Mouse (Mus musculus): Measurements from ENCODE around the gene Slc16a10.

The Slc16a10 gene

GRCm38 (mm10) chr10:40108992-40109391, 33.1 kb downstream of the Slc16a10 start:
- no peak for DNase-seq (ENCODE audit: low read depth)

DNA sequence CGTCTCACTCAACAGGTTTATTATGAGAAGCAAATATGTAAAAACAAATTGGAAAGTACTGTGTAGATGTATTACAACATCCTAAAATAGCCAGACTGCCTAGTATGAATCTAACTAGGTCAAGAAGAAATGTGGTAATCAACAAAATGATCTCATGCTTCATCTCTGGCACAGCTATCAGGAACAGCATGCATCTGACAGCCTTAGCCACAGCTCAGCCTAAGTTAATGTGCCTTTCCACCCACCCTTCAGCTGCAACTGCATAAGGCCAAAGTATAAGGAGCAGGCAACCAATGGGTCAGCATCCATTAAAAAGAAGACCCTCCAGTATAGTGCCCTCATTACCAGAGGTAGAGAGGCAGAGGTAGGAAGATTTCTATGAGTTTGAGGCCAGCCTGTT, 34.1 kb downstream of the Slc16a10 start:
- DNase-seq (ENCODE audit: low read depth) = no peak

DNA sequence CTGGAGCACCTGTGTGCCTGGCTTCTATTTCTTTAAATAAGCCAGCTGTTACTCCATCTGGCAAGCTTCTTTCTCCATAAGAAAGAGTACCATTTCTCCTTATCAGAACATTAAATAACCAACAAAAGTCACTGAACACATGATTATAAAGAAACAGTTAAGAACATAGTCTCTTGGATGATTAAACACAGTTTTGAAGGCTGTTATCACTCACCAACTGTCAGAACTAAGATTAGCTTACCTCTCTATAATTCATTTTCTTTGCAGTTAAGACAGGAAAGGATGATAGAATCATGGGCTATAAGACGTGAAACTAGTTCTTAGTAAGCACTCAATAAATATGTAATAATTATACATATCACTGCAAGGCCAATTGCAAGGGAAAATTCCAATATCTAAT, 36.9 kb downstream of the Slc16a10 start:
- DNase-seq (ENCODE audit: low read depth) = no peak

DNA sequence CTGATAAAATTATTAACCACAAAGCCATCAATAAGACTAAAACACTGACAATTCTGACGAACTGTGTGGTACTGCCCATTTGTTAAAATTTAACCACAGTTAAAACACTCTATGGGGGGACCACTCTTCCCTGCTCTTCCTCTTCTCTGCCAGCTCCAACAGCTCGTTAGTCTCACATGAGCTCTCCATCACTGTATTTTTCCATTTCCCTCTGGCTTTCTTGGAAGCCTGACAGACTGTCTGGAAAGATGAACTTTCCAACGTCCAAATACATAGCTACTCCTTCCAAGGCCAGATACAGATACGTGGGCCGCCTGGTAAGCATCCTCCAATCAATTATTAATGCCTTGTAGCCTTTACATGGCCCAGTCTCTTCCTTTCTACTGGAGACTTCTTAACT, 38.3 kb downstream of the Slc16a10 start:
- no peak for DNase-seq (ENCODE audit: low read depth)

DNA sequence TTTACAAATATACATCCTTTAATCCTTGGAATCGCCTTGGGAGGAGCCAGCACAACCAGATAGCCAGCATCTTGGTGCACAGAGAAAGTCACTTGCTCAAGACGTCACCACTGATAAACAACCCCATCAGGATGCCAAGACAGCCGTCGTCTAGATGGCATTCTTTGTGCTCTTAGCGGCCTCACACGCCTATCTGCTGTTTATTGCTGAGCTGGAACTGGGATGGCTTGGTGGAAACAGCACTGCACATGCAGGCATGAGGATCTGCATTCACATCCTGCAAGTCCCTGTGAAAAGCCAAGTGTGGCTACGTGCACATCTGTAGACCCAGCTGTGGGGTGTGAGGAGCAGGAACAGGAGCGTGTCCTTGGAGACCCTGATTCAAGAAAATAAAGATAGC, 39.1 kb downstream of the Slc16a10 start:
- no peak for DNase-seq (ENCODE audit: low read depth)

DNA sequence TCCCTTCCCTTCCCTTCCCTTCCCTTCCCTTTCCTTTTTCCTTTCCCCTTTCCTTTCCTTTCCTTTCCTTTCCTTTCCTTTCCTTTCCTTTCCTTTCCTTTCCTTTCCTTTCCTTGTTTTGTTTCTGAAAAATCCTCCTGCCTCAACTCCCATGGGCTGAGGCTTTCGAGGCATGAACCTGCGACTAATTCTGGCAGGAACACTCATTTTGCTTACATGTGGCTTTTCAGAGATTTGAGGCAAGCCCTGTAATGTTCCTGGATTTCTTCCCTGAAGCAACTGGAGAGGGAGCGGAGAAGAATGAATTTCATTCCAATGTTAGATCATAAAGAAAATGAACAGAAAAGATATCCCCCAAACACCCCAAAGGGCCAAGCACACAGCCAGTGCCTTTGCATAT, 39.9 kb downstream of the Slc16a10 start:
- DNase-seq (ENCODE audit: low read depth) = no peak

DNA sequence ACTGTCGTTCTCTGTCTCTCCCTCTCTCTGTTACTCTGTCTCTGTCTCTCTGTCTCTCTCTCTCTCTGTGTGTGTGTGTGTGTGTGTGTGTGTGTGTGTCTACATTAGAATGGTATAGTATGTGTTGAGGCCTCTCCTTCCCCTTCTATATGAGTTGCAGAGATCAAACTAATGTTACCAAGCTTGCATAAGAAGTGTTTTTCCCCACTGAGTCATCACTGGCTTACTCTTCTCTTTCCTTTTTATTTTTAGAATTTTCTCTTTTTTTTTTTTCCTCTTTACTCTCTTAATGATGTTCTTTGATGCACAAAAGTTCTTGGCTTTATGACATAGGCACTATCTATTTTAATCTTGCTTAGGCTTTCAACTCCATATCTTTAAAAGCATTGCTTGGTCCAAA, 43.6 kb downstream of the Slc16a10 start:
- DNase-seq (ENCODE audit: low read depth) = no peak

- no peak for DNase-seq (ENCODE audit: low read depth)
Measured at GRCm38 (mm10) chr10:40097519-40097918, 44.5 kb downstream of the Slc16a10 start.

DNA sequence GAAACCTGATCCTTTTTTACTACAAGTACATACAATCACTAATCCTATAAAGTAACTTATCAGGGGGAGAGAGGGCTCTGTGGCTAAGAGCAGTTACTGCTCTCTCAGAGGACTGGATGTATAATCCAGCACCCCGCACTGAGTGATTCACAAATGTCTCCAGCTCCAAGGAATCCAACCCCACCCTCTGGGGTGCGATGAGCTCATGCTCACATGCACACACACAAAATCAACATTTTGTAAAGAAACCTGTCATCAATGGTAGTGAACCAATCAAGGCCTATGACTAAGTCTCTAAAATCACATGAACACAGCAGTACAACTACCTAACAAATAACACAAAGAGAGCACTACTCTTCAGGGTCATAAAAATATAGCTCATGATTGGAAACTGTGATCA, 47.3 kb downstream of the Slc16a10 start:
- DNase-seq (ENCODE audit: low read depth) = no peak

DNA sequence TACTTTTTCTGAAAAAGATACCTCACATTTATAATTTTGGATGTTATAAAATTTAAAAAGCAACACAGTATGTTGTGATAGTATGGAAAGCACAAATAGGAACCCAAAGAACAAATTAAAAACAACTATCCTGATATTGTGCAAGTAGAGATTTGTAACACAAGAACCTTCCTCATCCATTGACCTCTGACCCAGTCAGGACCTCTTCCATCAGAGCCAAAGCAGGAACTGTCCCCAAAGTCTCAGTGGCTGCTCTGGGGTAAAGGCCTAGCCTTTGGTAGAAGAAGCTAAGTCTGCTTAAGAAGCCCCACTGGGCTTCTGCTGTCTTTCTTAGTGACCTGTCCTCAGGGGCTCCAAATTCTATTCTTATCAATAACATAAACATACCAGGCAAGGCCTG, 48.5 kb downstream of the Slc16a10 start:
- no peak for DNase-seq (ENCODE audit: low read depth)

DNA sequence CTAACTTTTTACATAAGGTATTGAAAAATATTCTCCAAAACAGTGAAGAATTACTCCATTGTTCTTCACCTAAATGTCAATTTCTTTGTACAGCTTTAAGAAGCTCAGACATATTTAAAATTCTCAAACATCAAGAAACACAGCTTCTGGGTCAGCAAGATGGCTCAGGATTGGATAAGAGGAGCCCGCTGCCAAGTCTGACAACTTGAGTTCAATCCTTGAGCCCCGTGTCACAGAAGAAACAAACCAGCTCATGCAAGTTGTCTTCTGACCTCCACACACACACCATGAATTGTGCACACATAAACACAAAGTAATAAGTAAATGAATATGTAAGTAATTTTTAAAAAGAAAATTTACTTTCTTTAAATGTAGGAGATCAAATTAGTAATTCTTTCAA, 50.6 kb downstream of the Slc16a10 start:
- no peak for DNase-seq (ENCODE audit: low read depth)

GRCm38 (mm10) chr10:40090504-40091428, 51.3 kb downstream of the Slc16a10 start:
- no peak for DNase-seq (ENCODE audit: low read depth)

GRCm38 (mm10) chr10:40084332-40085093, 57.5 kb downstream of the Slc16a10 start:
- DNase-seq (ENCODE audit: low read depth) = no peak

DNA sequence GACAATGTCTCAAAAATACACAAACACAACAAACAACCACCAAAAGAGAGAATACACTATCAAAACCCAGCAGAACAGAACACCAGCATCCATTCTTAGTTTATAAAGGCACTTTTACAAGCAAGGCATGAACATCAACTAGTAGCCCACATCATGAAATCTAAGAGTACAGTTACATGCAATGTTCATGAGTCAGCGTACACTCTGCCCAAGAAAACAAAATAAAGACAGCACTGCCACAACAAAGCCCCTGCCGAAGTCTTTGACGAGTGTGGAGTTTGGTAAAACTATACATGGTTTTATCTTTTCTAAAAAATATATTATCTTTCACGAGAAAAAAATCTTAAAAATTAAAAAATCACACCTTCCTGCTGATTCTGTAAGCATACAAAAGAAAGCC, 58.5 kb downstream of the Slc16a10 start:
- DNase-seq (ENCODE audit: low read depth) = no peak

- no peak for DNase-seq (ENCODE audit: low read depth)
Measured at GRCm38 (mm10) chr10:40082668-40083067, 59.4 kb downstream of the Slc16a10 start.

DNA sequence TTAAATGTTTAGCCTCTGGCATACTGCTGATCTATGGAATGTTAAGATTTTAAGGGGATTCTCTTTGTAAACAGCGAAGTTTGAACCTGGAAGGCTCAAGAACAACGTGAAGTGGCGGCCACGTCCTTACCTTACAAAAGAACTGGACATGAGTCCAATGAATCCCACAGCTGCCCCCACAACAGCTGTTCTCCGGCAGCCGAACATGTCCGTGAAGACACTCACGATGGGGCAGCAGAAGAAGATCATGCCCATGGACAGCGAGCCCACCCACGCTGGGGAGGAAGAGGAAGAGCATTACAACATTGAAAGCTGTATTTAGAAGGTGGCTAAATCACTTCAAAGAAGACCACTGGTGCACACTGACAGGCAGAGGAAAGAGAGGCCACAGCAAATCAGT, 61.5 kb downstream of the Slc16a10 start:
- DNase-seq (ENCODE audit: low read depth) = no peak

DNA sequence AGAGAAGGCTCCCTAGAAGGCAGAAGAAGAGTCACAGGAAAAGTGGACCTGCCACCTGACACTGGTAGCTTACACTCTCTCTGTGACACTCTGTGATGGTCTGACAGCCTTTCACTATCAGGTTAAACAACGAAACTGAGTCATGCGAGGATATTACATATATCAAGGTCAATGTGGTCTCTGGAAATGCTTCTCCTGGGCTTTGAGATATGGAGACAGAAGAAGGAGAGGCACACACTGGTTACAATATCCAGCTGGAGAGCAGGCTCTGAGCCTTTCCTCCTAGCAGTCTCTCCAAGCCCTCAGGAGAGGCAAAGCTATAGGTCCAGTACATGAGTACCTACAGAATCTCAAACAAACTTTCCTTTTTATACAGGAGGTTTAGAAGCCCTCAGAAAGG, 62.8 kb downstream of the Slc16a10 start:
- DNase-seq (ENCODE audit: low read depth) = no peak

GRCm38 (mm10) chr10:40077960-40078353, 64.1 kb downstream of the Slc16a10 start:
- DNase-seq (ENCODE audit: low read depth) = no peak

DNA sequence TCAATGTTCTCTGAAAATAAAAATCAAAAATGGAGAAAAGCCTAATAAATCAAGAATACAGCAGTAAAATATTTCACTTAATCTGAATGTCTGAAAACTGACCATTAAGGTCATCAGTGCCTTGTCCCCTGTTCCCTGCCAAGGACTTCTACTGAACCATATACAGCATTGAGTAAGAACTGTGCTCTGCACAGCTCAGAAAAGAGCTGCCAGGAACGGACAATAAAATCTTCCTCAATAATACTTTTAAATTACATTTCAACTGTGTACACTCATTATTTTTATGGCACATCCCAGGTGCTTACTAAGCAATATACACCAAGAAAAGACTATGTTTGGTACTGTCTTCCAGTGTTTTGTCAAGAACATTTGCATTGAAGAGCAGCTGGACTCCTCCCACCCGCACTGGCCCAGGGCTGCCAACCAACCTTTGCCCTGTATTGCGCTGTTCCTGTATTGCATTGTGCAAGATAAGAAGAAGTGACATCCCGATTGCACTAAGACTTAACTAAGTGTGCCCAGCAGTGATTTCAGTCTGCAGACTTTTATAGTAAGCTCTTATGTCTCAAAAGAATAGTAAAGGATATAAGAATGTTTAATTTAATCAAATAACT, 64.6 kb downstream of the Slc16a10 start:
- DNase-seq (ENCODE audit: low read depth) = no peak

- no peak for DNase-seq (ENCODE audit: low read depth)
Measured at GRCm38 (mm10) chr10:40073608-40074007, 68.5 kb downstream of the Slc16a10 start.

DNA sequence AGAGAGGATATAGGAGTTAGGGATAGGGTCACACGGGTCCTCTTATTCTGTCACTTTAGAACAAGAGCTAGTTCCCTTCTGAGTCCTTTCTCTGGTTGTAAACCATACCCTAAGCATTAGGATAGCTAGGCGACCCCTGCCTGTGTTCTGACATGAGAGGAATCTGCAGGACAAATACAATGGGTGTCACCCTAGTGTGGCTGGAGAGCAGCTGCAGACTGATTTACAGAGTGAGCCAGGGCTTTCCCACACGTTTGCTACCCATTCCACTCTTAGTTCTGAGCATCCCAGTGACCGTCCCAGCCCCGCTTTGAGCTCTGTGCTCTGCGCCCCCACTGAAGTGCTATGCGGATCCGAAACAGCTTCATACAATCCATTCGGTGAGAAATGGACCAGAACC, 71.4 kb downstream of the Slc16a10 start:
- no peak for DNase-seq (ENCODE audit: low read depth)

DNA sequence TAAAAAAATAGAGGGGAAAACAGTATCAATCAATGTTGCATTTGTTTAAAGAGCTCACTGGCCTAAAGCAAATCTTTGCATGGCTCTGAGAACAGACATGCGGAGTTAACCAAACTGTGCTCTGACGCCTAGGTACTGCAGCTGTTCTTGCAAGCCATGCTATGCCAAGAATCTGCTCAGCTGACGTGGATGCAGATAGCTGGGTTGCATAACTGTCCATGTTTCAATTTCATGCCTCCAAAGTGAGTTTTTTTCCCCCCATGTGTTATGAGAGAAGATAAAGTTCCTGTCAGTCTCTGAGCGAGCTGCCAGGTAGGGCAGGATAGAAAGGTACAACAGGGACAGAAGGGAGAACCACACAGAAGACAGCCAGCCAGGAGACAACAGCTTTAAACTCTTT, 72.8 kb downstream of the Slc16a10 start:
- no peak for DNase-seq (ENCODE audit: low read depth)

- no peak for DNase-seq (ENCODE audit: low read depth)
Measured at GRCm38 (mm10) chr10:40068595-40068994, 73.5 kb downstream of the Slc16a10 start.
